Mouse (Mus musculus): ENCODE data around the gene Kat6b. TPM values are rescaled to one million over a fixed set of nuclear protein-coding genes. Genes with fewer than 3 reads are reported as not detected.

Kat6b gene
- total RNA-seq, 1 experiment from 2014 or later = 57.7 TPM

DNA sequence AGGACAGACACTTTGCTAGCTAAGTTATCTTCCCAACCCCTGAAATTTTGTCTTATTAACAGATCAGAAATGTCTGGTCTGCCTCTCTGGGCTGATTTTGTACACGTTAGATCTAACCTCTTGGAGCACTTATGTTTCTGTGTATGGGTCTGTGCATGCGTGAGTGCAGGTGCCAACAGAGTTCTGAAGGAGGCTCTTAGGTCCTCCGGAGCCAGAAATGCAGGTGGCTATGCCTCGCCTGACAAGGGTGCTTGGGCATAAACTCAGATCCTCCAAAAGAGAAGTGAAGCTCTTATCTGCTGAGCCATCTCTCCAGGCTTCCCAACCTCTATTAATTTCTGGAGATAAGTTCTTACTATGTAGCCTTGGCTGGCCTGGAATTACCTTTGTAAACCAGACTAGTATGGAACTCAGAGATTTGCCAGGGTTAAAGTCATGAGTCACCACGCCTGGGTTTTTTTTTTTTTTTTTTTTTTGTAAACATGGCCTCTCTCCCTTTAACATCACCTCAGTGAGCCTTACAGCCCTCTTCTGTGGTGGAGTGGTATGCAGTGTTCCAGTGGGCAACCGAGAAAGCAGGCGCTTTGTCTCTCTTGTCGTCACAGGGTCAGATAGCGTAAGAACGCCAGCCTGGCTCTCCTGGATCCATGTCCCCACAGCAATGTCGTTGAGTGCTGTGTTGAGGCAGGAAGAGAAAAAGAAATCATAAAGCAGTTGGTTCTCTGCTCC lies 79.4 kb downstream of the Kat6b start:
- DNase-seq = no peak

DNA sequence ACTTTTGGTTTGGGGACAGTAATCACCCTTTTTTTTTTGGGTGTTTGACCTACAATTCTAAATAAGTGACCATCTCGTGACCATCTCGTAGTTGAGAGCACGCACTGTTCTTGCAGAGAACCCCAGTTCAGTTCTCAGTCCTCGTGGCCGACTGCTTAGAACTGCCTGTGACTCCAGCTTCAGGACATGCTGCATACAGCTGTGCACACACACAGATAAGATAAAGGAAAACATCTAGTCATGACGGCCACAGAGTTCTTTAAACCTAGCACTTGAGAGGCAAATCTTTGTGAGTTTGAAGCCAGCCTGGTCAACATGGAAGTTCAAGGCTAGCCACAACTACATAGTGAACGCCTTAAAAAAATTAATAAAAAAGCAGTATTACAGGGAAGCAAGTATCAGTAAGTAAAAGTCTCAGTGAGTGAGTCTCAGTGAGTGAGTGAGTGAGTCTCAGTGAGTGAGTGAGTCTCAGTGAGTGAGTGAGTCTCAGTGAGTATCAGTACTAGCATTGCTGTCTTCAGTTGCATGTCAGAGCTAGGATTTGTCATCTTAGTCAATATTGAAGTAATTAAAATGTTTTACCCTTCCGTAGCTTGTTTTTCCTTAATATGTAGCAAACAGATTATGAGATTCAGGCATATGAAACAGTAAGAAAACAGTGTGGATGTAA lies 80.3 kb downstream of the Kat6b start:
- no peak for DNase-seq

DNA sequence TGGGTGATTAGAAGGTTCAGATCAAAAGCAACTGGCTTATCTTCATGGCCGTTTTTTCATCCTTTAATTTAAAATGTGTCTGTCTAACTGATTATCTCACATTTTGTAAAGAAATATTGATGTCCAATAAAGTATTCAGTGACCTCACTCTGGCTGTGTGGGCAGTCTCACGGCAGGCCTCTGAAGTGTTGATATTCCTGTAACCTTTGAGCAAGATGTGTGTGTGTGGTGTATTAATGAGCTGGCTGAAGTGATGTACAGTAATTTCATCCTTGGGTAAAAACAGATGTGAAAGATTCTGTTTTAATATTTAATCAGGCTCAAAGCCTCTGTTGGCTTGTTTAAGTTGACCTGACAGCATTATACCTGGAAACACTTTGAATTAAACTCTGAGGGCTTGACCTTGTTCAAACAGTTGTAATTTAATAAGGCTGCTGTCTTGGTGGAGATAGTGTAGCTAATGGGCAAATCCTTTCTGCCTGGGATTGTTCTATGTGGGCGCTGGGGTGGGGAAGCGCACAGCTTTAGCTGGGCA lies 82.4 kb downstream of the Kat6b start:
- DNase-seq = no peak

DNA sequence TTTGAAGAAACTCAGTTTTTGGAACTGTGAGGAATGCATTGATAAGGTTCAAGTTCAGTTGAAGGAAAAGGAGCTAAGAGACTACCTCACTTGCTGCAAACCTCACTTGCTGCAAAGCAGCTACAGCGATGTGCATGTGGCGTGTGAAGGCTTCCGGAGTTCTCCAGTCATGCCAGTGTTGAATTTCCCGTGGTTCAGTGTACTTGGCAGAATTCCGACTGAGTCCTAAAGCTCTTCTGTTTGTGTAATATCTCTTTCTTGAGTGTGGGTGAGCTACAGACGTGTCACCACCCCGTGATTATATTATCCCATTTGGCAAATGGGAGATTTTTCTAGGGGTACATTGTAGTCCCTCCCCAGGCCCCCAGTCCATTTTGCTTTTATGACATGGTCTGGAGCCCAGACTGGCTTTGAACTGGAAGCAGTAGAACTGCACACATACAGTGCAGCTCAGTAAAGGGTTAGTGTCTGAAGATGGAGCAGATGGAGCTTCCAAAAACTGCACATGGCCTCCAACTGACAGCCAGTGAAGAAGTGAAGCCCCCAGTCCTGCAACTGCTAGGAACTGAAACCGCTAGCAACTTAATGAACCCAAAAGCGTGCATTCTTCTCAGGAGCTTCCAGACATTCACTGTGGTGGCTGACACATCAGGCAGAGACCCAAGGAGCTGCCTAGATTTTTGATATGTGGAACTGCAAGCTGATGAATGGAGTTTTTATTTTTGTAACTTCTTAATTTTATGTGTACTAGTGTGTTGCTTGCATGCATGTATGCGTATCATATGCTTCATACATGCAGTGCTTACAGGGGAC lies 84.5 kb downstream of the Kat6b start:
- no peak for DNase-seq

DNA sequence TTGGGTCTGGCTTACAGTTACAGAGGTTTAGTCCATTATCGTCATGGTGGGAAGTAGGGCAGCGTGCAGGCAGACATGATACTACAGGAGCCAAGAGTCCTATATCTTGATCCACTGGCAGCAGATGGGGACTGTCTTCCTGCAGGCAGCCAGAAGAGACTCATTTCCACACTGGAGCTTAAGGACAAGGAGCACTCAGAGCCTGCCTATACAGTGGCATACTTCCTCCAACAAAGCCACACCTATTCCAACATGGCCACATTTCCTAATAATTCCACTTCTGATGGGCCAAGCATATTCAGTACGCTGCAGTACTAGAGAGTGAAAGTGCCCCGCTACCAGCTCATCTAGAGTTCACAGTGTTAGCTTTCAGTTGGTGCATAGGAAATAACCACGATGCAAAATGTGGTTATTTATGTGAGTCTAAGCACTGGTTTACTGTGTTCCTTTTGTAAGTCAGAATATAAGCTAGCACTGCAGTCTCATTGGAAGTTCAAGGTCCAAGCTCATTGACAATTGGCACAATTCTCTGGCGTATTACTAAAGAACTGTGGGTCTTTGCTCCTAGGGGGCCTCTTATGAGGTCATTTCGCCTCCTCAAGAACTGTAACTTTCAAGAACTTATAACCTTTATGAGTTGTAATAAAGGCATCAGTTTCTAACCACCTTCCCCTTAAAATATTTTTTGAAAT lies 86.2 kb downstream of the Kat6b start:
- no peak for DNase-seq

DNA sequence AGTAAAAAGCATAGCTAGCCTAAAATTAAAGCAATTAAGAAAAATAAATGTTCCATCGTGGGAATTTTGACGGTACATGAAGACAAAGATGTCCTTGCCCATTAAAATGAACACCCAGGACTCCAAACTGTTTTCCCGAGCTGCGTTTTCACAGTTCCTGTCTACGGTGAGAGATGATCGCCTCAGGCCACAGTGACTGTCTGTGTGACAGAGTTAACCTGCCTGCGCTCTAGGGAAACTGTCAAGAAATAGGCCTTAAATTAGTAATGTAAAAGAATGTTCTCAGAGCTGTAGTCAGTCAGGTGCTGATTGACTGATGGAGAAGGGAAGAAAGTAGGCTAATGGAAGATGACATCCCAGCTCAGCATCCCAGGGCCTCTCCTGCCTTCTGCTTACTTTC lies 87.6 kb downstream of the Kat6b start:
- no peak for DNase-seq

DNA sequence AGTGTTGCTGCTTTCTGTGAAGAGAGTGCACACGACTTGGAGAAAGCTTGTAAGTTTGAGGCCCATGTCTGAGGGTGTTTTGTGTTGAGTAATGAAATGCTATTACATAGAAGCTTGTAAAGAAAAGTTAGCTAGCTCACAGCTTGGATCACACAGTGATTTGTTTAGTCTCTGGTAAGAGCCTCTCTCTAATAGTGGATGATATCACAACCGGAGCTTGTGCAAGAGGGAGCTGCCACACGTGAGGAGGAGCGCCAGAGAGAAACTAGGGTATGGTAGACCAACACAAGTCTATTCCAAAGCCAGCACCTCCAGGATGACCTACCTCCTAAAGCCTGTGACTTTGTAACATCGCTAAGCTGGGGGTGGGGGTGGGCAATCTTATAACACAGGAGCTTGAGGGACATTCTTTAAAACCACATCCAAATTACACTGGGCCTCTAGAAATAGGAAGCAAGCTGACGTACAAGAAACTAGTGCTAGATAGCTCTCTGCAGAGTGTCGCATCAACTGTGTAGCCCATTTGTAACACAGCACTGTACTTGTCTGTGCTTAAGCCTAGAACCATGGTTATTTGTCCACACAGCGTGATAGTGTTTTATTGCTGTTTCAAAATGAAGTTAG lies 93.6 kb downstream of the Kat6b start:
- DNase-seq = no peak

DNA sequence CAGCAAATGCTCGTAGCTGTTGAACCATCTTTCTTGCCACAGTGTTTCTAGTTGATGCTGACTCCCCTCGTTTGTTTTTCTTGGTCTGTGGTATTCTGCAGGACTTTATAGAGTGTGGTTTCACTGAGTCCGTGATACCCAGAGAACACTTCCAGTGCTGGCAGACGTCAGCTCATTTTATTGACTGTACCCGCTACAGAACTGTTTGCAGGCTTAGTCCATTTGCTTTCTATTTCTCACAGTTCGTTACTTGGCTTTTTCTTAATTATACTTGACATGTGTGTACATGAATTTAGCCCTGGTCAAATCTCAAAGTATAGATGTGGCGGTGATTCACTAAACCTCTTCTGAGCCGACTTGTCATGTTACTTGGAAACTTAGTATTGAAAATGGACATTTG lies 95.6 kb downstream of the Kat6b start:
- no peak for DNase-seq

DNA sequence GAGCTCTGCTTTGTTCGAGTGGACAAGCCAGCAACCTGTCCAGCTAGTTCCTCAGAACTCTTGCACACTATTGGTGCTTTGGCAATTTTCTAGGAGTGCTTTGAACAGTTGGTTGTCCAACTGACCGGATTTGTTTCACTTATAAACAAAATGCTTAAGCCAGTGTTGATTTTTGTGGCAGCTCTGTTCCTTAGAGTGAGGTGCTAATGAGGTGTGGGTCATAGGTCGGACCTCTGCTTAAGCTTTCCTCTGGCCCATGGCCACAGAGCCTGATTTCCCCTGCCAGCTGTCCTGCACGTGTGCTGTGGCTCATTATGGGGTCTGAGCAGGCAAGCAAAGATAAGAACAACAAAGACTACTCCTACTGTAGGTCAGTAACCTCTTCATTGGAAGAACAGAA lies 100.0 kb downstream of the Kat6b start:
- no peak for DNase-seq

DNA sequence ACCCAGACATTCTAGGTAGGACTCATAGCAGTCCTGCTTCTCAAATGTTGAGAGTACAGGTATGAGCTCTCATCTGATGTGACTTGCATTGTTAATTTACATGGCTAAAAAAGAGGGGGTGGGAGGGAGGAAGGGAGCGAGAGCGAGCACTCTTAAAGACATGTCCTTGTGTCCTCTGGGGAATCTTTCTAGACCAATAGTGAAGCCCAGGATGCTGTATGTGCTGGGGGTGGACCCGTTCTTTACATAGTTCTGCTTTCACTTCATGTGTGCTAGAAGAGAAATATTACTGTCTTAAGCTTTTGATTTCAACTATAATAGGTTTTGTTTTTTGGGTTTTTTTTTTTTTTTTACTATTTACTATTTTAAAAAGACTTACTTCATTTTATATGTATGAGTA lies 101.1 kb downstream of the Kat6b start:
- DNase-seq = no peak

DNA sequence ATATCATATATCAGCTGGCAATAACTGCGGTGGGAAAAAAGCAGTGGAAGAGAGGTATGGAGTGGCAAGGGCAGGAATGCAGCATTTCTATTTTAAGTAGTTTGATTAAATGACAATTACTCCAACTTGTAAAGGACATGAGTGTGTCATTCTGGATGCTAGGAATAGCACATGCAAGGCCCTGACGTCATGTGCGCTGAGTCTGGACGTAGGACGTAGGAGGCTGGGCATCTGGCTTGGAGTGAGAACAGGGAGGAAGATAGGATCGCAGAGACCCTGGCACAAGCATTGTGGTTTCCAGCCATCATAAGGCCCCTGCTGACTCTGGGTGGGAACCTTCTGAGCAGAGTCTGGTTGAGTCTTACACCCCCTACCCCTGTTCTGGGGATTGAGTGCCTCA lies 101.8 kb downstream of the Kat6b start:
- DNase-seq = no peak

DNA sequence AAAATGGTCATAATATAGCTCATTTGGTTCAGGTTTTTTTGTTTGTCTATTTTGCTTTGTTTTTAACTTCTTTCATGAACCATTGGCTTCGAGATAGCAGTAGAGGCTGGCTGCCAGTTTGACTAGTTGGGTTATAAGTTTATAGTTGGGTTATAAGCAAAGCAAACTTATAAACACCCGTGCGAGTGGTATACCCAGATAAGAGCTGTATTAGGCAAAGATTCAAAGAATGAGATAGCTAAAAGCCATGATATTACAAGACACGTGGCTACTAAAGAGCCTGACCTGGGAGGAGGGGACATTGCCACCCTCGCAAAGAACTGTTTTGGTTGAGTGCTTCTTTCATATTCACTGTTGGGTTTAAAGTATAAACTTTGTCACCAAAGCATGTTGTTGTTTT lies 102.6 kb downstream of the Kat6b start:
- DNase-seq = no peak

DNA sequence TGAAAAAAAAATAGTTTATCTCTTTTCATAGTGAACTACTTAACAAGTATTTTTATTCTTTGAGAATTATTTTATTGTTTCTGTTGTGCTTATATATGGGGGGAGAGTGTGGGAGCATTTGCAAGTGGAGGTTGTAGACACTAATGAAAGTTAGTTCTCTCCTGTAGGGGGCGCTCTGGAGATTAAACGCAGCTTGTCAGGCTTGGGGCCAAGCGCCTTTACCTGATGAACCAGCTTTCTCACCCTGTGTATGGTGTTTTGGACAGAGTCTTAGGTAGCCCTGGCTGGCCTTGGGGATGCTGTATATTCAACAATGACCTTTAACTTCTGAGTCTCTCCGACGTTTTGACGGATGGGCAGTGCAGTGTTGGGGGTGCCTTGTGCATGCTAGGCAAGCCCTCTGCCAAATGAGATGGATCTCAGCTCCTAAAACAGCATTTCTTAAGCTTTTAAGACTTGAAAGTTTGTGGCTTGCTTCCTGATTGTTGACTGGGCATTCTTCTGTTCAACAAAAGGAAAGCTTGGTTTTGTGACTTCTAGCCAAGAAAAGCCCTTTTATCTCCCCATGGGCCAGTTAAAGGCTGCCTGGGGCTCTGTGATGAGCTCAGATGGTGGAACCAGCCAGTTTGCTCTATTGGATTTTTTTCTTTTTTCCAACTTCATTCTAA lies 103.4 kb downstream of the Kat6b start:
- no peak for DNase-seq

DNA sequence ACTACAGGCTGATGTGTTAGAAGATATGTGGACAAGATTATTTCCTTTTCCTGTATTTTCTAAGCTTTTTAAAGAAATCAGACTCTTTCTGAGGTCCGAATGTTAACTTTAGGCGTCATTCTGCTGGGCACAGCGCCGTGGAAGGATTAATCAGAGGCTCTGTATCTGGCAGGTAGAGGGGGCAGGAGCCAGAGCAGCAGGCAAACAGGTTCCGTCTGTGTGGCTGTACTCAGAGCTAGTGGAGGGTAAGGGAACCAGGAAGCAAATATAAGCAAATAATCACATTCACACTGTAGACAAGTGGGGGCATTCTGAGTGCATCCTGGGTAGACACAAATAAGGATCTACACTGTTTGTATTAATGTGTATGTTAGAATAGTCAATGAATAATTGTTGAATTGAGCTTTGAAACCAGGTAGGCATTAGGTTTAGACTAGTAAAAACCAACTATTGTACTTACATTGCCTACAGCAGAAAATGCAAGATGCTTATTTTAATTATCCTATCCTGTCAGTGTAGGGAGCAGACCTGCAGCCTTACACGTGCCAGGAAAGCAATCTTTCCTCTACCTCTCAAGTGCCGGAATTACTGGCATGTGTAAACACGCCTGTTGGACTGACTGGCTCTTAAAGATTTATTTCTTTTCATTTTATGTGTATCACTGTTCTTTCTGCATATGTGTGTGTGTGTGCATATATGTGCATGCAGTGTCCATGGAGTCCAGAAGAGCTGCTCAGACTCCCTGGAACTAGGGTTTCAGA lies 104.4 kb downstream of the Kat6b start:
- no peak for DNase-seq

DNA sequence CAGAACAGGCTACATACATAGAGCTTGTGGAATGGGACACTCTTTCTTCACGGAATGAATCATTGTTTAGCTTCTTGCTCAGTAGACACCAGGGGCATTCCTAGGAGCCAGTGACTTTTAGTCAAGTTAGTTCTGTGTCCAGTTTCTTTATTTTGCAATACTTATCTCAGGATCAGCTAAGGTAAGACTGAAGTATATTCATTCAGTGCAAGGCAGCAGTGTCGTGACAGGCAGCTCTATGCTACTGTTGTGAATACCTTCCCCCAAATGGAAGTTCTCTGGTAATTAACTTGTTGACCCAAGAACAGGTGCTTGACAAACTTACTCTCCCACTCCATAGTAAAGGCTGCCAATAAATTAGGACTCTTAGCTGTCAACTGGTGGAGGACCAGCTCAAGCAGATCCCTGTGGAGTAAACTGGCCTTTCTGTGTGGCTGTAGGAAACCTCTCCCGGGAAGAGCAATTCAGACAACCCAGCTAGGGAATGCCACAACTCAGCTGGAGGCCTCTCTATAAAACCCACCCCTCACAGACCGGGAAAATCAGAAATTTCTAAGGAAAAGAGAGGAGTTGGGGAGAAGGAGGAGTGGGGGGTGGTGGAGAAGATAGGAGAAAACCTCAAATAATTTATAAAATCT lies 105.4 kb downstream of the Kat6b start:
- no peak for DNase-seq

DNA sequence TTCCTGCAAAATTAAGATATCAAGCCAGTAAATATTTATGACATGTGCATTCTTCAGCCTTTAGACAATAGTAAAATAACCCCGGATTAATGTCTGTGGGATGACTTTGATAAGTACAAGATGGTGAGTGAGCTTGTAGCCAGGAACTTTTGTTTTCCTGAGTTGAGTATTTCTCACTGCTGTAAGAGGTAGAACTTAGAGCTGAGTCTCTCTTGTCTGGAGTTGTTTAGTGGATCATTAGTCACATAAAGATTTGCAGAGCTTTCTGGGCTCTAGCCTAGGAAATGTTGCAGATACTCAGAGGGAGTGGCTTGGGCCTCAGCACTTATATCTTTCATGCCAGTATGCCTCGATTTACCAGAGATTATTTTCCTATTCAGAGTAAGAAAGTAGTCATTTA lies 106.7 kb downstream of the Kat6b start:
- DNase-seq = no peak

DNA sequence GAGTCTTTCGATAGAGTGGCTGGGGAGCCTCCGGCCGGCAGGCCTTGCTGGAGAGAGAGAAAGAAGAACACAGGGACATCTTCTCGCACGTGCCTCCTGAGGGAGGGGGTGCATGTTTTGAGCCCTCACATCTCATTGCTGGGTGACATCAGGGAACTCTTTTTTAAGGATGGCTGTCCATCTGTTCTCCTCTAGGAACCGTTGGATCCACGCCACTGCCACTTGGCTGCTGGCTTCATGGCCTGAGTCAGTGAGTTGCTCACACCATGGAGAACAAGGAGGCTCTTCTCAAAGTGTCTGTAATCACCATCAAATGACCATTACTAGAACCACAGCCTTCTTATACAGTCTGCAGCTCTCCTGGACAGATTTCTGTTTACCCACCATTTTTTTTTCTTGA lies 108.4 kb downstream of the Kat6b start:
- peak; percentile 64 for DNase-seq

DNA sequence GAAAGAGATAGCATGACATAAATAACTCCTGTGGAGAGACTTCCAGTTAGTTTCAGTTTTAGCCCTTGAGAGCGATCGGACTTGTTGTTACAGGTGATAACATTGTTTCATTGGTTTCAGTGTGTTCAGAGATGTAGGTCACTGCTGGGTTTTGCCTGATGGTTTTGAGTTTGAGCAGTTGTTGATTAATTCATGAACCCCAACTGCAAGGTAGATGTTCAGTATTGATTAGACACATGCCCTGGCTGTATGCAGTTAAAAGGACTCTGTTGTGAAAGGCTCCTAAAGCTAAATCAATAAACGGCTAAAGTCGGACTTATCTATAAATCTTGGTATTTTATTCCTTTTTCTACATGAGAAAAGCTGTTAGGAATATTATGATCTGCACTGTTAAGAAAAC lies 109.0 kb downstream of the Kat6b start:
- no peak for DNase-seq

DNA sequence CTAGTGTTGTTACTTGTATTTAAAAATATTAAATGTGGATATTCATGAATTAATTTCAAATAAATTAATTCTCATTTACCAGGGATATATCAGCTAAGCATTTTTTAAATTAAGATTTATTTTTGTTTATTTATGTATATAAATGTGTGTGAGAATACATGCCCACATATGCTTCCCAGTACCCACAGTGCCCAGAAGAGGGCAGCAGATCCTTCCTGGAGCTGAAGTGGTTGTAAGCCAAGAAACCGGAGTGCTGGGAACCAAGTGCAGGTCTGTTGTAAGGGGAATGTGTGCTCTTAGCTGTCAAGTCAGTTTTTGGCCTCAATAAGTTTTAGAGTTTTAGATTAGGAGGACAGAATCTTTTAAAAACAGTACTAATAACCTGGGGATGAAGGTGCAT lies 110.9 kb downstream of the Kat6b start:
- no peak for DNase-seq

Data from adrenal gland, postnatal 25 days (tissue).